Mouse (Mus musculus): ENCODE measurements around the gene Mucl3.

GRCm38 (mm10) chr17:35638475-35639190, 4.9 kb downstream of the Mucl3 start:
- TF ChIP-seq CTCF (conservative IDR thresholded peaks at IDR 0.05; ENCODE audit: insufficient read depth, insufficient read length, low read depth, low read length) (no peak), POLR2A (IDR thresholded peaks at IDR 0.05; ENCODE audit: low read depth, low read length) (no peak)

All from kidney, adult 2 months (tissue).